Mouse (Mus musculus): ENCODE data around the gene Klk12. TPM values are rescaled to one million over a fixed set of nuclear protein-coding genes. Genes with fewer than 3 reads are reported as not detected.

Klk12 gene
- polyA plus RNA-seq (2021) = not detected

DNA sequence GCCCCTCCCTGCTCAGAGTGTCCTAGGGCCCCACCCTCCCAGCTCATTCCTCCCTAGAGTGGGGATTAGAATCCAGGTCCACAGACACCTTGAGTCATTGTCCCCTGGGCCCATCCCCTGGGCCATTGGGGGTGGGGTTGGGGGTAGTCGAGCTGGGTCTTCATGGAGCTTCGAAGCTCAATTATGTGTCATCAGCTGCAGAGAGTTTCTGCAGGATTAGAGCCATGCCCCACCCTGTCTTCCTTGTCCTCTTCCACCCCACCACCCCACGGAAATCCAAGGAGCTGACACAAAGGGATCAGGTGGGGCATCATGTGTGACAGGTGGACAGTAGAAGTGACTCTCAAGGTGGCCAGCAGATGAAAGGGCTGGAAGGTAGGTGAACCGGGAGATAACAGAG is at the start of gene Klk12:
Gene Klk12 (plus strand): TSS at position 301 of the 400 bp plus-strand sequence.
- CTCF ChIA-PET = no interaction called here

DNA sequence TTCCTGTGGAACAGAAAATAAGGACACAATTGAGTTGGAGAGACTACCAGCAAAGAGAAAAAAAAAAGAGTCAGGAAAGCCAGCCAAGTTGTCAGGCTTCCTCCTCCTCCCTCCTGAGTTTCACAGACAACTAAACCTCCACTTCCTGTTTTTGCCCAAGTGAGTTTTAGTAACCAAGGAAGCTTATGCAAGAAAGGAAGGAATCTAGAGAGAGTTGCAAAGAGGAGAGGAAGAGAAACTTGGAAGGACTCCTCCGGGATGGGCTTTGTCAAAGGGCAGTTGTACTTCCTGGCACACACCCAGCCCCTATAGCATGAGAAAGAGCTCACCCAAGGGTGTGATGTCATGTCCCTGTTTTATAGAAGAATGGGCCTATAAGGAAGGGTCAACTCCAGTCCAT is 20.9 kb upstream of the Klk12 start:
- in situ Hi-C loops (cut with MboI; ENCODE audit: low pct_unique_long_range_greater_than_20kb) = no loop called here
- ChIA-PET CTCF (no interaction called here), POLR2A (no interaction called here)
- TF ChIP-seq CTCF (IDR thresholded peaks at IDR 0.05) = no peak
- DNase-seq (ENCODE audit: low read depth, low spot score) (no peak), ATAC-seq (no peak)
- peaks cover 8% of the 10 kb centered on the region for H3K27me3 ChIP-seq

More for the DNA sequence above, at the start of gene Klk12:
- H3K27me3 ChIP-seq = peaks cover 5% of the 10 kb centered on the region
- ATAC-seq = no peak
- POLR2A ChIA-PET = no interaction called here
- no peak for TF ChIP-seq CTCF (IDR thresholded peaks at IDR 0.05)
- no peak for DNase-seq (ENCODE audit: low read depth, low spot score)
- in situ Hi-C loops (cut with MboI; ENCODE audit: low pct_unique_long_range_greater_than_20kb) = no loop called here

DNA sequence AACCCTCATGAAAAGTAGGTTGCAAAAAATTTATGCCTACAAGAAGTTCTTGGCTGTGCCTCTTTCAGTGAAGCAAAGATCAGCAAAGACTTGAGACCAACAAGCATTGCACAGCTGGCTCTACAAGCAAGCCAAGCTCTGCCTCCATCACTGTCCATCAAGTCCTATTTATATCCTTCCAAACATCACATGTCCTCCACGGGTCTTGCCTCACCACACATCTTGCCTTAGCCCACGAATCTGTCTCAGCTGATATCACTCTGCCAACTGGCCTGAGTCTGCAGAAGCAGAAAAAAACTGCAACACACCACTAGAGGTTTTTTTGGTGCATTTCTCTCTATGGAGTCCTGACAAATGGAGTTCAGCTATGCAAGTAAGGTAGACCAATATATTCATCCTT is 15.9 kb upstream of the Klk12 start:
- in situ Hi-C loops (cut with MboI; ENCODE audit: low pct_unique_long_range_greater_than_20kb) = no loop called here
- H3K27me3 ChIP-seq = peaks cover 15% of the 10 kb centered on the region
- no peak for ATAC-seq
- no peak for DNase-seq (ENCODE audit: low read depth, low spot score)
- CTCF ChIA-PET = no interaction called here
- TF ChIP-seq CTCF (IDR thresholded peaks at IDR 0.05) = no peak
- POLR2A ChIA-PET = no interaction called here

DNA sequence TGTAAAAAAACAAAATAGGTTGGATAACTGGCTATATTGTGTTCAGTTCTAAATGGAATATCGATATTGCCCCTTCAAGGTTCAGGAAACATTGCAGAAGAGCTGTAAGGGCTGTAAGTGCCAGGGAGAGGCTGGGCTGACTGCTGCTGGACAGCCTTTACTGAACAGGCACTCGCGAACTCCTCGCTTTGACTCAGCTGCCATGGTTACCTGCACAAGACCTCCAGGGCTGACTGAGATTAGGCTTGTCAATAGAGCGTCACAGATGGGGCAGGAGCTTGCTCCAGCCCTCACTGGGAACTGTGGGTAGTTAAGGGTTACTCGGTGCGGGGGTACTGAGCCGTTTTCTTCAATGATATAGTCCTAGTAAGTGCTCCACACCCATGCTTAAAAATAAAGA is 2.2 kb upstream of the Klk12 start:
- POLR2A ChIA-PET = no interaction called here

DNA sequence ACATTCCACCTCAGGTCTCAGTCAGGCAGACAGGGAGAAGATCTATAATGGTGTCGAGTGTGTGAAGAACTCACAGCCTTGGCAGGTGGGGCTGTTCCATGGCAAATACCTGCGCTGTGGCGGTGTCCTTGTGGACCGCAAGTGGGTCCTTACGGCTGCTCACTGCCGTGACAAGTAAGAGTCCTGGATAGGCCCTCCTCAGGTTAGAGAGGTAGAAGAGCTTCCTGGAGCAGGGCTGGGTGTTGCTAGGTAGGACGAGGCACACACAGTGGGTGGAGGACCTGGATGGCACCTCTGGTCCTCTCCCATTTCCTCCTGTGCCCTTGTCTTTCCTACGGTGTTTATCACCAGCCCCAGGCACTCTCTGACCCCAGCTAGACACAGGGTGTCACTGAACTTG is 939 bp downstream of the Klk12 start:
- POLR2A ChIA-PET = no interaction called here
- ATAC-seq (no peak), DNase-seq (ENCODE audit: low read depth, low spot score) (no peak)
- CTCF ChIA-PET = no interaction called here
- no peak for TF ChIP-seq CTCF (IDR thresholded peaks at IDR 0.05)
- in situ Hi-C loops (cut with MboI; ENCODE audit: low pct_unique_long_range_greater_than_20kb) = no loop called here
- H3K27me3 ChIP-seq = peaks cover 5% of the 10 kb centered on the region

More for the DNA sequence above, 2.2 kb upstream of the Klk12 start:
- in situ Hi-C loops (cut with MboI; ENCODE audit: low pct_unique_long_range_greater_than_20kb) = no loop called here
- DNase-seq (ENCODE audit: low read depth, low spot score) = no peak
- CTCF ChIA-PET = no interaction called here
- peaks cover 5% of the 10 kb centered on the region for H3K27me3 ChIP-seq
- no peak for TF ChIP-seq CTCF (IDR thresholded peaks at IDR 0.05)
- ATAC-seq = no peak

DNA sequence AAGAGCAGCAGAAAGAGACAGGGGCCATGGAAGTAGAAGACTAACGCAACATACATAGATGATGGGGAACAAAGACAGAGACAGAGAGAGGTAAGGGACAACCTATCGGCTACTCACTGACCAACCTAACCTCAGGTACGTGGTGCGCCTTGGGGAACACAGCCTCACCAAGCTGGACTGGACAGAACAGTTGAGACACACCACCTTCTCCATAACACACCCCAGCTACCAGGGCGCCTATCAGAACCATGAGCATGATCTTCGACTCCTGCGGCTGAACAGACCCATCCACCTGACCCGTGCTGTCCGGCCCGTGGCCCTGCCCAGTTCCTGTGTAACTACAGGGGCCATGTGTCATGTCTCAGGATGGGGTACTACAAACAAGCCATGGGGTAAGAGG is 2.0 kb downstream of the Klk12 start:
- H3K27me3 ChIP-seq = peaks cover 1% of the 10 kb centered on the region
- POLR2A ChIA-PET = no interaction called here
- in situ Hi-C loops (cut with MboI; ENCODE audit: low pct_unique_long_range_greater_than_20kb) = no loop called here
- no peak for ATAC-seq
- no peak for TF ChIP-seq CTCF (IDR thresholded peaks at IDR 0.05)
- no peak for DNase-seq (ENCODE audit: low read depth, low spot score)
- CTCF ChIA-PET = no interaction called here

DNA sequence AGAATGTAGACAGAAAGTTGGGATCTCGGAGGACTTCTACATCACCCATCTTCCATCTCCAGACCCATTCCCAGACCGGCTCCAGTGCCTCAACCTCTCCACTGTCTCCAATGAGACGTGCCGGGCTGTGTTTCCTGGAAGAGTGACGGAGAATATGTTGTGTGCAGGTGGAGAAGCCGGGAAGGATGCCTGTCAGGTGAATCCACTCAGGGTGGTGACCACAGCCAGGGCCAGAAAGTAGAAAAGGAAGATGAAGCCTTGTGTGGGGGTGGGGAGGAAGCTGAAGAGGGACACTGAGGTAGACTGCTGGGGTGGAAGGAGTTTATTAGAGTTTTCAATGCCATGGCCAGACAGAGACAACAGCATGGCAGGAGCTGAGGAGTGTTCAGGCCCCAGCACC is 3.2 kb downstream of the Klk12 start:
- DNase-seq (ENCODE audit: low read depth, low spot score) (no peak), ATAC-seq (no peak)
- POLR2A ChIA-PET = interaction anchor here (0.6 kb wide), 1 partner anchor 9 kb away, joined by 6 read pairs; the partner anchor contains the start of gene Klk10
- in situ Hi-C loops (cut with MboI; ENCODE audit: low pct_unique_long_range_greater_than_20kb) = no loop called here
- no peak for TF ChIP-seq CTCF (IDR thresholded peaks at IDR 0.05)
- CTCF ChIA-PET = no interaction called here
- no peaks in the 10 kb centered on the region for H3K27me3 ChIP-seq

DNA sequence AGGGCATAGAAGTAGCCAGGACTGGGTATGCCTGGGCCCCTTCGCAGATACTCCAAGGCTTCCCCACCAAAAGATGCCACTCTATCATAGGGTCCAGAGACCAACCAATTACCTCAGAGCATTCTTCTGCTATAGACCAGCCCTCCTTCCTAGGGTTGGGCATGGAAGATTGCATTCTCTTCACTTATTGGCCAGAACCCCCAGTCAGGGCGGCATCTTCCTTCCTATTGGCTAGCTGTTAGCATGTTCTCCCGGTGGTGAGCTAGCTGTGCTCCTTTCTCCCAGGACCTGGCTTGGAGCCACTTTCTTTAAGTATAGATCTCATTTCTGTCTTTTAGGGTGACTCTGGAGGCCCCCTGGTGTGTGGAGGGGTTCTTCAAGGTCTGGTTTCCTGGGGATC is 4.2 kb downstream of the Klk12 start:
- no peak for TF ChIP-seq CTCF (IDR thresholded peaks at IDR 0.05)
- CTCF ChIA-PET = no interaction called here
- H3K27me3 ChIP-seq = no peaks in the 10 kb centered on the region
- no peak for ATAC-seq
- in situ Hi-C loops (cut with MboI; ENCODE audit: low pct_unique_long_range_greater_than_20kb) = no loop called here
- POLR2A ChIA-PET = no interaction called here
- no peak for DNase-seq (ENCODE audit: low read depth, low spot score)

DNA sequence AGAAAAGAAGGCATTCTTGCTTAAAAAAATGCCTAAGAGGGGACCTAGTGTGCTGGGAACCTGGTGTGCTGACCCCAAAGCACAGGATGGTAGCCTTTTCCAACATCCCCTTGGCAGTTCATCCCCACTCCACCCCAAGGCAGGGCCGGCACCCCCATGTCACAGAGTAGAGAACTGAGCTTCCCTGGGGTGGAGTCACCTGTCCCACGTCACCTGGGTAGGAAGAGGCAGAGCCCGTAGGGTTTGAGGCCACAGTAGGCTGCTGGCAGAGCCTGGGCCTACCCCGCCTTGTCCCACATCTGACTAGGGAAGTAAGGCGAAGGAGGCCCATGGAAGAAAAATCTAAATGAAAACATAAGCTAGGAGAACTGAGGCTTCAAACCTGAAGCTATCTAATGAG is 5.7 kb downstream of the Klk12 start, which contains the start of gene Klk11:
Gene Klk11 (plus strand): TSS at position 241 of the 400 bp plus-strand sequence.
- no peak for ATAC-seq
- ChIA-PET POLR2A (no interaction called here), CTCF (no interaction called here)
- in situ Hi-C loops (cut with MboI; ENCODE audit: low pct_unique_long_range_greater_than_20kb) = no loop called here
- TF ChIP-seq CTCF (IDR thresholded peaks at IDR 0.05) = no peak
- no peaks in the 10 kb centered on the region for H3K27me3 ChIP-seq
- DNase-seq (ENCODE audit: low read depth, low spot score) = no peak

DNA sequence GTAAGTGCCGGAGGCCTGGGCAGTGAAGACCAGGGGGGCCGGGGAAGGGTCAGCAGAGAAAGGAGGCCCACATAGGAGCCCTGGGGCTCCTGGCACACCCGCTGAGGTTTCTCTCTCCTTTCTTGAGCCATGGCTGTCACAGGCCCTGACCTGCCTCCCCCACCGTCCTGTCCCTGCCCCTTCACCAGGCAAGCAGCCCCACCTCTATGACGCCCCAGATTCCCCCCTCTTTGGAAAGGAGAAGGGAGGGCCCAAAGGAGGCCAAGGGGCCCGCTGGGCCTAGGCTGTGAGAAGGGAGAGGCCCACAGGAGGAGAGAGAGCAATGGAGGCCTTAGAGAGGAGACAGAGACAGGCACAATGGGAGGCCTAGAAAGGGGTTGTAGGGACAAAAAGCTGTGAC is 6.1 kb downstream of the Klk12 start:
- no peak for DNase-seq (ENCODE audit: low read depth, low spot score)
- ChIA-PET CTCF (no interaction called here), POLR2A (no interaction called here)
- ATAC-seq = no peak
- TF ChIP-seq CTCF (IDR thresholded peaks at IDR 0.05) = no peak
- in situ Hi-C loops (cut with MboI; ENCODE audit: low pct_unique_long_range_greater_than_20kb) = no loop called here
- no peaks in the 10 kb centered on the region for H3K27me3 ChIP-seq

DNA sequence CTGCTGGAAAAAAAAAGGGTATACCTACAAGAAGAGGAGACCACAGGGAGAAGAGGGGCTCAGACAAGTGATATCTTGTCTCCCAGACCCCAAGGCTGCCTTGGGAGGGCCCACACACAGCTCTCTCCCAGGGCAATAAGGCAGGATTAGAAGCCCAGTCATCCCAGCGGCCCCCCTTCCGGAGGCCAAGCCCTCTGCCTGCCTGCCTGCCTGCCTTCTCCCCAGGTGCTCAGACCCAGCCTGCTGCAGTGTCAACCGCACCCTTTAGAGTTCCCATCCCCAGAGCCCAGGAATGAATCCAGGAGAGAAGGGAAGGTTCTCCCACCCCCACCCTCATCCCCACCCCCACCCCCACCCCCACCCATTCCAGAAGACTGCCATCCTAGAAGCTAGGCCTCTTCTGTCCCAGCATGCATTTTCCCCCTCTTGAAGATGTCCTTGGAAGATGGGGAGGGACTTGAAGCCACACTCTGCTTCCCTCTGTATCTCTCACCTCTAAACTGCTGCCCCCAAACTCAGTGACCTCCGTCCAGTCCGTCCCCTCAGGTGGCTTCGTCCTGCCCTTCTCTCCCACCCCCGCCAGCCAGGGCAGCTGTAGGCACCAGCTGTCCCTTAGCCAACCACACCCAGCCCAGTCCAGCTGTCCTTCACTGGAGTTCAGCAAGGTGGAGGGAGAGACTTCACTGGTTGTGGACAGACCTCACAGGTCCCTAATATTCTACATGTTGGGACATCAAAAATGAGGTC is 6.8 kb downstream of the Klk12 start:
- ChIA-PET CTCF (no interaction called here), POLR2A (no interaction called here)
- DNase-seq (ENCODE audit: low read depth, low spot score) (no peak), ATAC-seq (no peak)
- in situ Hi-C loops (cut with MboI; ENCODE audit: low pct_unique_long_range_greater_than_20kb) = no loop called here
- TF ChIP-seq CTCF (IDR thresholded peaks at IDR 0.05) = no peak
- H3K27me3 ChIP-seq = no peaks in the 10 kb centered on the region

DNA sequence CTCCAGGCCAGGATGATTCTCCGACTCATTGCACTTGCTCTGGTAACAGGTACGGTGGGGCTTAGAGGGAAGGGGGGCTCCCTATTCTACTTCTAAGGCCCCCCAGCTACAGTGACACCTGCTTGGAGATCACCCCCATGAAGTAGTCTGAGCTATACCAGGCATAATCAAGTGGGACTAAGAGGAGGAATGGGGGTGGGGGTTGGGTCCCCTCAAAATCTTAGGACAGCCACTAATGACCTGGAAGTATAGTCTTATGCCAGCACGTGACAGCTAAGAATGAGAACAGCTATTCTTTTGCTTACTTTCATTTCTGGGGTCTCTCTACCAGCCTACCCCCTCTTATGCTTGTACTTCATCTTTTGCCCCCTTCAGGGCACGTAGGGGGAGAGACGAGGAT is 7.8 kb downstream of the Klk12 start:
- no peak for DNase-seq (ENCODE audit: low read depth, low spot score)
- ChIA-PET POLR2A (no interaction called here), CTCF (no interaction called here)
- no peak for ATAC-seq
- in situ Hi-C loops (cut with MboI; ENCODE audit: low pct_unique_long_range_greater_than_20kb) = no loop called here
- TF ChIP-seq CTCF (IDR thresholded peaks at IDR 0.05) = no peak
- no peaks in the 10 kb centered on the region for H3K27me3 ChIP-seq

Data from Patski (cell line).